Mouse (Mus musculus) testis, adult 2 months (tissue): ENCODE data around the gene Rgs6. TPM values are rescaled to one million over a fixed set of nuclear protein-coding genes. Genes with fewer than 3 reads are reported as not detected.

ENCODE experiments used
- H3K27ac ChIP-seq: fragments of 200-500 bp; 2 replicates; pipeline ENCODE4 v1.5.1; 2012; ENCODE audit warnings: low read depth, low read length; ENCODE audit not compliant: control insufficient read depth, insufficient read depth
- H3K27me3 ChIP-seq: fragments of 200-500 bp; 2 replicates; pipeline ENCODE4 v1.6.1; 2012; ENCODE audit warnings: mild to moderate bottlenecking, low read length, moderate library complexity; ENCODE audit not compliant: control insufficient read depth, insufficient read depth
- H3K36me3 ChIP-seq: fragments of 200-500 bp; 2 replicates; pipeline ENCODE4 v1.6.1; 2012; ENCODE audit warnings: mild to moderate bottlenecking, low read length; ENCODE audit not compliant: control insufficient read depth, insufficient read depth
- H3K4me1 ChIP-seq: fragments of 200-500 bp; 2 replicates; pipeline ENCODE4 v1.6.1; 2012; ENCODE audit warnings: low read length; ENCODE audit not compliant: control insufficient read depth, insufficient read depth
- H3K4me3 ChIP-seq: fragments of 200-500 bp; 2 replicates; pipeline ENCODE4 v1.5.1; 2012; ENCODE audit warnings: low read depth, mild to moderate bottlenecking, low read length, moderate library complexity, mixed read lengths; ENCODE audit not compliant: control insufficient read depth
- CTCF ChIP-seq: fragments of 200-500 bp; IDR thresholded peaks from 2 replicates; pipeline ENCODE4 v1.5.1; 2012; ENCODE audit warnings: low read depth, mild to moderate bottlenecking, inconsistent platforms, low read length, moderate library complexity; ENCODE audit not compliant: control insufficient read depth, insufficient read depth, insufficient replicate concordance
- POLR2A ChIP-seq: fragments of 200-500 bp; IDR thresholded peaks from 2 replicates; pipeline ENCODE4 v1.6.1; 2012; ENCODE audit warnings: low read depth, mild to moderate bottlenecking, inconsistent platforms, low read length, moderate library complexity; ENCODE audit not compliant: control insufficient read depth
- polyA plus RNA-seq: library from polyadenylated mRNA; depleted of rRNA; stranded (reverse); fragments of >200 nt; gene quantifications from 2 replicates; pipeline ENCODE4 v1.2.3, GENCODE M21; 2012

Rgs6 gene
- polyA plus RNA-seq, 1 experiment: 0.75 TPM

DNA sequence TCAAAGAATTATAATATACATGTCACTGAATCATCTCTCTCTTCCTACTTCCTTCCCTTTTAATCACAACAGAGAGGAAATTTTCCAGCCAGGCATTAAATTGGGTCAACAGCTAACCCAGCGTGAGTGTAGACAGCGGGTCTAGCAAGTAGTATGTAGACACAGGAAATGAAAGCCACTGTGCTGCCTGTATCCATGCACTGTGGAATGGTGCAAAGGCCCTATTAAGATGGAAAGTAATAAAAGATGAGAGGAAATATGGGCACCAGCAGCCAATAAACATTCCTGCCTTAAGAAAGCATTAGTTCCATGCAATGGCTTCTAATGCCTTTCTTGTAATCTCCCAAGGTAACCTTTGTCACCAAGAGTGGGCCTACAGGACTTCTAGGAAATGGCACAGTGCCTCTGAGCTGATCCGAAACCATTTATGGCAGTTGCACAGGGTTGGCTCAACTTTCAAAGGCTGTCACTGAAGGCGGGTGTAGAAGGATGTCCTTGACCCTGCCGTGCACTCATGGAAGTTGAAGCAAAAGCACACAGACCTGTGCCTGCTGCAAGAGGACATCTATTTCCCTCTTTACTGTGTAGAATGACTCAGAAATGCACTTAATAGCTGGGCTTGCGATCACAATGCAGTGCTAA is 347.1 kb downstream of the Rgs6 start:
- Histone ChIP-seq H3K36me3 (no peaks in the 10 kb centered on the region), H3K27ac (no peak overlapping the region), H3K4me1 (no peaks in the 10 kb centered on the region), H3K4me3 (no peak overlapping the region), H3K27me3 (no peaks in the 10 kb centered on the region)
- TF ChIP-seq CTCF (no peak), POLR2A (no peak)

DNA sequence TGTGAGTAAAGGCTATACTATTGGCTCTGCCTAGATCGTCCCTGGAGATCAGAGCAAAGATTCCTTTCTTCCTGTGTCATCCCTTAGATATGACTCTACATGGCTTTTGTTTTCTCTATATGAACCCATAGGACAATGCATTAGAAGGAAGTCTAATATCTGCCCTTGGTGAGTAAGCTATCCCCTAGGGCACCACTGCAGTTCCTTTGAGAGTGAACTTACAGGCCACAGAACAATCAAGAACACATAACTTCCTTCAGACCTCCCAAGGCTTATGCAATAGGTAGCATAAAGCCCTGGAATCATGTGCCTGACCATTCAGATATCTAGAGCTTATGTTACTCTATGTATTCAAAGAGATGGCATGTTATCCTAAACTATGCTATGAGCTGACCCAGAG is 347.7 kb downstream of the Rgs6 start:
- no peak for TF ChIP-seq POLR2A
- Histone ChIP-seq H3K27ac (no peak overlapping the region), H3K27me3 (no peaks in the 10 kb centered on the region), H3K4me3 (no peak overlapping the region), H3K36me3 (no peaks in the 10 kb centered on the region), H3K4me1 (no peaks in the 10 kb centered on the region)

DNA sequence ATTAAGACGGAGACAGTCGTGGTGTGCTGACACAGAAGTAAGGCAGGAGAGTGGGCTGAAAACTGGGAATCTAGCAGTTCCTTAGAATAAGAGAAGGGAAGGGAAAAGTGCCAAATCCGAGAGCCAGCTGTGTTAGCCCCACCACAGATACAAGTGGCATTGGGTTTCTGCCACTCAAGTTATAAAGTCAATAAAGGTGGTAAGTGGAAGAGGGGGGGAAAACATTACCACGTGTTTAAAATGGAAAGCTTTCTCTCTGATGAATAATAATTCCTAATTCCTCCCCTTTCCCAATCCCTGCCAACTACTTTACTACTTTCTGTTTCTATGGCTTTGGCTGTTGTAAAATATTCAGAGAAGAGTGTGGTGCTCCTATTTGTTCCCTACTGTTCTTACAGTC is 352.4 kb downstream of the Rgs6 start:
- H3K4me3 ChIP-seq: no peak overlapping the region; the same call in 1 of the 2 replicates
- H3K36me3 ChIP-seq: no peaks in the 10 kb centered on the region
- TF ChIP-seq CTCF (no peak), POLR2A (no peak)
- no peaks in the 10 kb centered on the region for H3K27me3 ChIP-seq
- no peak overlapping the region for H3K27ac ChIP-seq
- no peaks in the 10 kb centered on the region for H3K4me1 ChIP-seq

DNA sequence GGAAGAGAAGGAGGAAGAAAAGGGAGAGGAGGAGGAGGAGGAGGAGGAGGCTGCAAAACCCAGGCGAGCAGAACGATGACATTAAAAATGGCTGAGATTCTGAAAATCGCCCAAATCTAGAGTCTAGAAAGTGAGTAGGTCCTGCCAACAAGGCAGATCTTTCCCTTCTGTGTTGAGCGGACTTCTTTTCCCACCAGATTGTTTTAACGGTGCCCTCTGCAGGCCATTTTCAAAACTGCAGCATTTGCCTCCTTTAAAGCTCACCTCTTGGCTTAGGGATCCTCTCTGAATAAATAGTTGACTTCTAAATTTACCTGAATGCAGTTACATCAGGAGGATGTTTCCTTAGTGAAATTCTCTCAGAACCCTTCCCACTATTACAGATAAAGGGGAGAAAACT is 358.4 kb downstream of the Rgs6 start:
- Histone ChIP-seq H3K4me1 (no peaks in the 10 kb centered on the region), H3K36me3 (no peaks in the 10 kb centered on the region), H3K27me3 (no peaks in the 10 kb centered on the region), H3K27ac (no peak overlapping the region), H3K4me3 (no peak overlapping the region)
- no peak for TF ChIP-seq POLR2A
- no peak for TF ChIP-seq CTCF

DNA sequence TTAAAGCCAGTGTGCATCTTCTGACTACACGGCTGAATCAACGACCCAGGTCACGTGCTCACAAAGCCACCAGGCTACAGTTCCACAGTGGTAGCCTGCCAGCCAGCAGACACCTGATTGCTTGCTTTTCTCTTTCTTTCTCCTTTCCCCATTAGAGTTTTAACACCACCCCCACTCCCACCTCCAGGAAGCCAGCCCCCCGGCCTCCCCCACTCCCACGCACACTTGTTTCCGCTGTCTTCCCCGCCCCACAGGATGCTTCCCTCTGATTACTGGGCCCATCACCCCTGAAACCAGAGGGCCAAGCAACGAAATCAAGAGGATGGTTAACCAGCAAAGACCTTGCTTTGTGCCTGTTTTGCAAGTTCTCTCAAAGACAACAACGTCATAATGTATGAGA is 373.0 kb downstream of the Rgs6 start:
- Histone ChIP-seq H3K36me3 (no peaks in the 10 kb centered on the region), H3K4me1 (peaks cover 3% of the 10 kb centered on the region), H3K27me3 (no peaks in the 10 kb centered on the region), H3K4me3 (peak overlapping the region; percentile 83), H3K27ac (no peak overlapping the region)
- no peak; the same call in 1 of the 2 replicates for TF ChIP-seq POLR2A
- no peak for TF ChIP-seq CTCF

DNA sequence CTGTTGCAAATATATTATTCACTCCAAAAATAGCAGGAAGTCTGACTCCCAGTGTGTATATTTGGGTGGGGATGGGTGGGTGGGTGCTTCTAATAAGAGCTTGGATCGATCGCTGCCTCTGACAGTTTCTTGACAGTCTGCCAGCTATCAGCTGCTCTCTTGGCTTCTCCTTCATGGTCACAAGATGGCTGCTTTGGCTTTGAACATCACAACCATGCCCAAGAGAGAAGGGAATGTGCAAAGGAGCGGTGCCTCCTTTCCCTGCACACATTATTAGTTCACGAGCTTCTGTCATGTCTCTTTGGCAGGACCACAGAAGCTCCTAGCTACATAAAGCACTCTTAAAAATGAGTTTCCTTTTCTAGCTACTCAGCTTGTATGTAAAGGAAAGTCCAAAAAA is 373.8 kb downstream of the Rgs6 start:
- Histone ChIP-seq H3K4me1 (peaks cover 3% of the 10 kb centered on the region), H3K4me3 (no peak overlapping the region), H3K36me3 (no peaks in the 10 kb centered on the region), H3K27ac (no peak overlapping the region), H3K27me3 (no peaks in the 10 kb centered on the region)
- no peak for TF ChIP-seq POLR2A
- TF ChIP-seq CTCF: no peak

DNA sequence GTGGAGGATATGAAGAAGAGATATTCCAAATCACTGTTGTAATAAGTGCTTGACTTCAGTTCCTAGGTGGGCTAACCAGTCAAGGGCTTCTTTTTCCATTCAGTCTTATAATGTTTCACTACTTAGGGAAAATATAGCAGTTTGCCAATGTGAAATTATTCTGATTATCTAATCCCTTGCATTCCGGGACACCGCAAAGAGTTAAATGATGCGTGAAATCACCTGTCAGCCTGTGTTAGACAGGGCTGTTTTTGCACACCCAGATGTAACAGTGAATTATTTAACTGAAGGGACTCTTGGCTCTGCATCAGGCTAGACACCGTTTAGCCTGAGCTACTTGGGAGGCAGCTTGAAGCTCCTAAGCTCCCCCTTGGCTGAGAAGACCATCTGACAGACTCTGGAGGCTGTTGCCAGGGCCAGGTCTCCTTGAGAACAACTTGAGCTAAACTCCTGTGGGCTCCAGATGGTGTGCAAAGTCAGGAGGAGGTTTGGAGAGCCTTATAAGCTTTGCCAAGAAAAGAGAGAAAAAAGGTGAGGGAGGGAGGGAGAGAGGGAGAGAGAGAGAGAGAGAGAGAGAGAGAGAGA is 382.5 kb downstream of the Rgs6 start:
- TF ChIP-seq POLR2A (no peak), CTCF (no peak)
- H3K36me3 ChIP-seq: no peaks in the 10 kb centered on the region
- H3K4me3 ChIP-seq: no peak overlapping the region
- no peak overlapping the region for H3K27ac ChIP-seq
- H3K27me3 ChIP-seq: no peaks in the 10 kb centered on the region
- H3K4me1 ChIP-seq: no peaks in the 10 kb centered on the region
